Mouse (Mus musculus): ENCODE results near the gene Nav2. TPM values are rescaled to one million over a fixed set of nuclear protein-coding genes. Genes with fewer than 3 reads are reported as not detected.

Gene Nav2
- polyA plus RNA-seq, 1 experiment from 2014 or later: 8.3 TPM

DNA sequence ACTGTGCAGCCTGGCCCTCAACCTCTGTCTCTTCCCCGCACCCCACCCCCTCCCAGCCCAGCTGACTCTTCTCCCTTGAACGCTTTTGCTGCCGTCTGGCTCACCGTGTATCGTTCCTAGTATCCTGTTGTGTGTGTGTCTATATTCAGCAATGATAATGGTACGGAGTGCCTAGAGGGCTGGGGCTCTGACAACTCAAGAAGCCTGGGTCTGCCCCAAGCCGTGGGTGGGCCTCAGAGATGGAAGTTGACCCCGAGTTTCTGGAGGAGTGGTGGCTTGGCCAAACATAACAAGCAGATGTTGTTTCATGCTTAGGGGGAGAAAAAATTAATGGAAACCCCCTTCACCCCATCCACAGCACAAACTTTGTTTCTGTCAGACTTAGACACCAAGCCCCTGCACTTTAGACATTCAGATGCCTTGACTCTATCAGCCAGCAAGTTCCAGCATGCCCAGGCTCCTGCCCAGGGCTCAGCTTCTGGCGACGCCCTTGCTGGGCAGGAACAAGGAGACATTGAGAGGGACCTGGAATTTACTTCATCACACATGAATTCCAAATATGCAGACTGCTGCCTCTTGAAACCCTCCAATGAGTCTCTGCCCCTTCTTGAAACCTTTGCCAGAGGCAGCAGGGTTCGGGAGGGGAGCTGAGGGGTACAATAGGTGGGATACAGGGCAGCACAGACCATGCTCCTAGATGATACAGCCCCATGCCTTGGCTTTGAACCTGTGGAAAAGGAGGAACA, 644.9 kb downstream of the Nav2 start:
- DNase-seq (ENCODE audit: low spot score): no peak
- peaks cover 39% of the 10 kb centered on the region for H3K4me1 ChIP-seq

GRCm38 (mm10) chr7:49558240-49558640, 649.7 kb downstream of the Nav2 start:
- Histone ChIP-seq H3K4me1 (peaks cover 33% of the 10 kb centered on the region), H3K27ac (no peak overlapping the region), H3K9me3 (replicated peaks) (no peaks in the 10 kb centered on the region), H3K27me3 (ENCODE audit: low read depth, poor library complexity, severe bottlenecking) (no peaks in the 10 kb centered on the region), H3K4me3 (no peak overlapping the region), H3K36me3 (peaks cover 5% of the 10 kb centered on the region; the same call in 1 of the 2 replicates)
- WGBS: 89% methylated on average over 12 of the region's 12 CpGs
- no peak for DNase-seq (ENCODE audit: low spot score)

More for the DNA sequence above, 644.9 kb downstream of the Nav2 start:
- peaks cover 17% of the 10 kb centered on the region for H3K36me3 ChIP-seq
- peak overlapping the region; percentile 44; the same call in 1 of the 2 replicates for H3K27ac ChIP-seq
- no peaks in the 10 kb centered on the region for H3K27me3 ChIP-seq (ENCODE audit: low read depth, poor library complexity, severe bottlenecking)
- no peaks in the 10 kb centered on the region for H3K9me3 ChIP-seq (replicated peaks)
- H3K4me3 ChIP-seq: no peak overlapping the region
- 69% methylated on average over 11 of the region's 11 CpGs for WGBS

GRCm38 (mm10) chr7:49558895-49559294, 650.4 kb downstream of the Nav2 start:
- H3K4me1 ChIP-seq: peaks cover 27% of the 10 kb centered on the region
- peaks cover 6% of the 10 kb centered on the region; the same call in 1 of the 2 replicates for H3K36me3 ChIP-seq
- H3K27me3 ChIP-seq (ENCODE audit: low read depth, poor library complexity, severe bottlenecking): no peaks in the 10 kb centered on the region
- no peak overlapping the region for H3K4me3 ChIP-seq
- no peak for DNase-seq (ENCODE audit: low spot score)
- 88% methylated on average over 5 of the region's 5 CpGs for WGBS
- H3K9me3 ChIP-seq (replicated peaks): no peaks in the 10 kb centered on the region
- H3K27ac ChIP-seq: no peak overlapping the region

GRCm38 (mm10) chr7:49560012-49560411, 651.5 kb downstream of the Nav2 start:
- Histone ChIP-seq H3K4me1 (peaks cover 26% of the 10 kb centered on the region), H3K27ac (no peak overlapping the region), H3K36me3 (peaks cover 8% of the 10 kb centered on the region; the same call in 1 of the 2 replicates), H3K27me3 (ENCODE audit: low read depth, poor library complexity, severe bottlenecking) (no peaks in the 10 kb centered on the region), H3K9me3 (replicated peaks) (no peaks in the 10 kb centered on the region), H3K4me3 (no peak overlapping the region)
- DNase-seq (ENCODE audit: low spot score): no peak
- 58% methylated on average over 4 of the region's 4 CpGs for WGBS

- Histone ChIP-seq H3K4me1 (peaks cover 25% of the 10 kb centered on the region), H3K36me3 (peaks cover 14% of the 10 kb centered on the region), H3K4me3 (no peak overlapping the region), H3K9me3 (replicated peaks) (no peaks in the 10 kb centered on the region), H3K27me3 (ENCODE audit: low read depth, poor library complexity, severe bottlenecking) (no peaks in the 10 kb centered on the region), H3K27ac (no peak overlapping the region)
- 88% methylated on average over 4 of the region's 4 CpGs for WGBS
- no peak for DNase-seq (ENCODE audit: low spot score)
Measured at GRCm38 (mm10) chr7:49562404-49562803, 653.9 kb downstream of the Nav2 start.

- peaks cover 14% of the 10 kb centered on the region for H3K36me3 ChIP-seq
- H3K4me1 ChIP-seq: peaks cover 26% of the 10 kb centered on the region
- no peaks in the 10 kb centered on the region for H3K9me3 ChIP-seq (replicated peaks)
- no peak overlapping the region for H3K27ac ChIP-seq
- DNase-seq (ENCODE audit: low spot score): no peak
- H3K4me3 ChIP-seq: no peak overlapping the region
- 92% methylated on average over 8 of the region's 8 CpGs for WGBS
- H3K27me3 ChIP-seq (ENCODE audit: low read depth, poor library complexity, severe bottlenecking): no peaks in the 10 kb centered on the region
Measured at GRCm38 (mm10) chr7:49562851-49563250, 654.3 kb downstream of the Nav2 start.

GRCm38 (mm10) chr7:49565084-49565483, 656.6 kb downstream of the Nav2 start:
- Histone ChIP-seq H3K4me1 (peaks cover 20% of the 10 kb centered on the region), H3K4me3 (no peak overlapping the region), H3K9me3 (replicated peaks) (no peaks in the 10 kb centered on the region), H3K27me3 (ENCODE audit: low read depth, poor library complexity, severe bottlenecking) (no peaks in the 10 kb centered on the region), H3K27ac (no peak overlapping the region), H3K36me3 (peaks cover 9% of the 10 kb centered on the region; the same call in 1 of the 2 replicates)
- DNase-seq (ENCODE audit: low spot score): no peak
- 91% methylated on average over 11 of the region's 11 CpGs for WGBS

DNA sequence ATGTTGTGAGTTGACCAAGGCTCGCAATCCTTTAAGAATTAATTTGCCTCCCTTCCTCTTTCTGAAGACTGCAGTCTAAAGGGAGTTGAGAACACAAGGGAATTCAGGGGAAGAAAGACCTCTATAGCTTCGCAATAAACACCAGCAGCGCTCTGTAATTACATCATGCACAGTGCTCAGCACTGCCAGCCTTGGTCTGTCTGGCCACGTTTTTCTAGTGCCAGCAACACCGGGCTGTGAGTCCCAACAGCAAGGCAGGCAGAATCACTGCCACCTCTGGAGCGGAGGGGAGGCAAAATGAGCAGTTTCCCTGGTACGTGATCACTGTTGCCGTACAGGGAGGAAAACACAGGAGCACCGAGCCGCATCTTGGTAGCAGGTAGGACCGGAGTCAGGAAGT, 657.3 kb downstream of the Nav2 start:
- no peak overlapping the region for H3K4me3 ChIP-seq

GRCm38 (mm10) chr7:49567346-49568034, 659.0 kb downstream of the Nav2 start:
- no peak overlapping the region for H3K27ac ChIP-seq
- peaks cover 17% of the 10 kb centered on the region for H3K4me1 ChIP-seq
- H3K27me3 ChIP-seq (ENCODE audit: low read depth, poor library complexity, severe bottlenecking): no peaks in the 10 kb centered on the region
- WGBS: 56% methylated on average over 13 of the region's 13 CpGs
- no peak overlapping the region for H3K4me3 ChIP-seq
- DNase-seq (ENCODE audit: low spot score): no peak
- peaks cover 21% of the 10 kb centered on the region; the same call in 1 of the 2 replicates for H3K36me3 ChIP-seq
- no peaks in the 10 kb centered on the region for H3K9me3 ChIP-seq (replicated peaks)

More for the DNA sequence above, 657.3 kb downstream of the Nav2 start:
- Histone ChIP-seq H3K27me3 (ENCODE audit: low read depth, poor library complexity, severe bottlenecking) (no peaks in the 10 kb centered on the region), H3K27ac (no peak overlapping the region), H3K4me1 (peaks cover 17% of the 10 kb centered on the region), H3K9me3 (replicated peaks) (no peaks in the 10 kb centered on the region), H3K36me3 (peaks cover 9% of the 10 kb centered on the region; the same call in 1 of the 2 replicates)
- 90% methylated on average over 11 of the region's 11 CpGs for WGBS
- no peak for DNase-seq (ENCODE audit: low spot score)

DNA sequence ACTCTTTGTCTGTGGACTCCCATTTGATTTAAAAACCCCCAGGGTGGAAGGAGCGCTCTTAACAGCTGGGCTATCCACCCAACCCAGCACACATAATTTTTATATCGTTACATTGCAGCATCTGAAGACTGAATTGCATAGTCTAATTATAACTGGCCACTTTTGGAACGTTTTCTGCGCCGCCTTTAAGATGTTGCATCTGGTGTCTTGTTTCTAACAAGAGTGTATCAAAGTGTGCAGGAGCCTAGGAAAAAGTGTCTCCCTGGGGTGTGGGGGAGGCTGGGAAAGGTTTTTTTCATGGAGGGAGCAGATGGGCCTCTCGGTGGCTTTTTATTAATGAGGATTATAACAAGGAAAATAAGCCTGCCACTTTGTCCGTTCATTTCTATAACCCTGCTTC, 661.1 kb downstream of the Nav2 start:
- 91% methylated on average over 7 of the region's 7 CpGs for WGBS
- no peaks in the 10 kb centered on the region for H3K27me3 ChIP-seq (ENCODE audit: low read depth, poor library complexity, severe bottlenecking)
- H3K4me1 ChIP-seq: peaks cover 17% of the 10 kb centered on the region
- no peak for DNase-seq (ENCODE audit: low spot score)
- H3K36me3 ChIP-seq: peaks cover 22% of the 10 kb centered on the region; the same call in 1 of the 2 replicates
- H3K4me3 ChIP-seq: no peak overlapping the region
- no peak overlapping the region for H3K27ac ChIP-seq
- no peaks in the 10 kb centered on the region for H3K9me3 ChIP-seq (replicated peaks)

GRCm38 (mm10) chr7:49571606-49572005, 663.1 kb downstream of the Nav2 start:
- DNase-seq (ENCODE audit: low spot score): no peak
- H3K27ac ChIP-seq: no peak overlapping the region
- no peaks in the 10 kb centered on the region for H3K9me3 ChIP-seq (replicated peaks)
- peaks cover 8% of the 10 kb centered on the region for H3K4me1 ChIP-seq
- 94% methylated on average over 2 of the region's 2 CpGs for WGBS
- no peaks in the 10 kb centered on the region for H3K27me3 ChIP-seq (ENCODE audit: low read depth, poor library complexity, severe bottlenecking)
- H3K36me3 ChIP-seq: peaks cover 31% of the 10 kb centered on the region
- no peak overlapping the region for H3K4me3 ChIP-seq

GRCm38 (mm10) chr7:49575226-49575625, 666.7 kb downstream of the Nav2 start:
- 95% methylated on average over 9 of the region's 9 CpGs for WGBS
- DNase-seq (ENCODE audit: low spot score): no peak
- H3K9me3 ChIP-seq (replicated peaks): no peaks in the 10 kb centered on the region
- no peak overlapping the region for H3K4me3 ChIP-seq
- H3K4me1 ChIP-seq: no peaks in the 10 kb centered on the region
- H3K36me3 ChIP-seq: peaks cover 51% of the 10 kb centered on the region
- no peaks in the 10 kb centered on the region for H3K27me3 ChIP-seq (ENCODE audit: low read depth, poor library complexity, severe bottlenecking)
- no peak overlapping the region for H3K27ac ChIP-seq

- Histone ChIP-seq H3K9me3 (replicated peaks) (no peaks in the 10 kb centered on the region), H3K36me3 (peaks cover 49% of the 10 kb centered on the region), H3K27ac (no peak overlapping the region), H3K27me3 (ENCODE audit: low read depth, poor library complexity, severe bottlenecking) (no peaks in the 10 kb centered on the region), H3K4me1 (no peaks in the 10 kb centered on the region), H3K4me3 (no peak overlapping the region)
- no peak for DNase-seq (ENCODE audit: low spot score)
- 87% methylated on average over 2 of the region's 2 CpGs for WGBS
Measured at GRCm38 (mm10) chr7:49577096-49577495, 668.6 kb downstream of the Nav2 start.
